Mouse (Mus musculus) forebrain, embryonic 11.5 days (tissue): ENCODE data around the gene Rpap3. TPM values are rescaled to one million over a fixed set of nuclear protein-coding genes. Genes with fewer than 3 reads are reported as not detected.

ENCODE experiments used
- ATAC-seq: fragments of 200-750 bp; cut with Nextera tagmentation; replicated peaks from 2 replicates; pipeline ENCODE4 v1.8.0; 2017; ENCODE audit warnings: moderate TSS enrichment; ENCODE audit not compliant: low FRiP score
- DNase-seq: peaks from one replicate; pipeline ENCODE4 v3.0.0-alpha.2; 2017; ENCODE audit warnings: low spot score
- H3K27ac ChIP-seq: fragments of 300-500 bp; sonication (generic); 2 replicates; pipeline ENCODE4 v1.5.1; 2014; ENCODE audit warnings: low read depth, low read length
- H3K27me3 ChIP-seq: fragments of 300-500 bp; sonication (generic); 2 replicates; pipeline ENCODE4 v1.6.1; 2014; ENCODE audit warnings: mild to moderate bottlenecking, low read length, mixed read lengths; ENCODE audit not compliant: control insufficient read depth, insufficient read depth
- H3K36me3 ChIP-seq: fragments of 300-500 bp; sonication (generic); 2 replicates; pipeline ENCODE4 v1.6.1; 2014; ENCODE audit warnings: mild to moderate bottlenecking, low read length, moderate library complexity, mixed read lengths; ENCODE audit not compliant: control insufficient read depth, insufficient read depth
- H3K4me1 ChIP-seq: fragments of 300-500 bp; sonication (generic); replicated peaks from 2 replicates; pipeline ENCODE4 v1.6.1; 2014; ENCODE audit warnings: low read length, mixed read lengths; ENCODE audit not compliant: control insufficient read depth, insufficient read depth
- H3K4me2 ChIP-seq: fragments of 300-500 bp; sonication (generic); 2 replicates; pipeline ENCODE4 v1.6.1; 2014; ENCODE audit warnings: low read depth, mild to moderate bottlenecking, low read length, moderate library complexity, mixed read lengths; ENCODE audit not compliant: severe bottlenecking
- H3K4me3 ChIP-seq: fragments of 300-500 bp; sonication (generic); 2 replicates; pipeline ENCODE4 v1.5.1; 2014; ENCODE audit warnings: low read depth, low read length
- H3K9ac ChIP-seq: fragments of 300-500 bp; sonication (generic); 2 replicates; pipeline ENCODE4 v1.6.1; 2014; ENCODE audit warnings: low read length
- H3K9me3 ChIP-seq: fragments of 300-500 bp; sonication (generic); 2 replicates; pipeline ENCODE4 v1.6.1; 2016; ENCODE audit warnings: low read length, mixed read lengths; ENCODE audit not compliant: control insufficient read depth
- WGBS: fragments of 180-500 bp; shearing (Covaris S2); extraction: QIAGEN DNeasy Blood & Tissue Kit; methylation state at CpG from one replicate; pipeline ENCODE4 v1.1.7; 2014; 5-methylcytosine and 5-hydroxymethylcytosine counted together
- polyA plus RNA-seq: library from polyadenylated mRNA; unstranded; fragments of >200 nt; fragmentation: Nextera tagmentation; extraction: Ambion mirVana; gene quantifications from 2 replicates; pipeline ENCODE4 v1.2.1, GENCODE M21; 2014

Gene Rpap3
- polyA plus RNA-seq, 1 experiment from 2014 or later = 48.5 TPM

DNA sequence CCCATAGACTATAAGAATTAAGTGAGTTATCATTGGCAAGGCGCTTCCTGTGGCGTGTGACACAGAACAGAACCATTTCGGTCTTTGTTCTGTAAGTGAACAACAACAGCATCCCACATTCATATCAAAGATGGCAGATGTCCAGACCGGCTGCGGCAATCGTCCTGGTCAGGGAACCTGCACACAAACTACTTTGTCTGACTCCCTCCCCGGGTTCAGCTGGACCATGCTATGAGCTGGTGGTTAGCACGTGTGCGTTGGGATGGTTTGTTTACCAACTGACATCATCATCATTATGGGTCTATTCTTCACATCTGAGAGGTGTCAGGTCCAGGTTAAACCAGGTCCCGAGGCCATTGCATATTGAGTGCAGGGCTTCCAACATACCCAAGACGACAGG lies 22.8 kb upstream of the Rpap3 start:
- no peak for ATAC-seq
- 92% methylated on average over 11 of the region's 11 CpGs for WGBS
- no peaks in the 10 kb centered on the region for H3K9me3 ChIP-seq

DNA sequence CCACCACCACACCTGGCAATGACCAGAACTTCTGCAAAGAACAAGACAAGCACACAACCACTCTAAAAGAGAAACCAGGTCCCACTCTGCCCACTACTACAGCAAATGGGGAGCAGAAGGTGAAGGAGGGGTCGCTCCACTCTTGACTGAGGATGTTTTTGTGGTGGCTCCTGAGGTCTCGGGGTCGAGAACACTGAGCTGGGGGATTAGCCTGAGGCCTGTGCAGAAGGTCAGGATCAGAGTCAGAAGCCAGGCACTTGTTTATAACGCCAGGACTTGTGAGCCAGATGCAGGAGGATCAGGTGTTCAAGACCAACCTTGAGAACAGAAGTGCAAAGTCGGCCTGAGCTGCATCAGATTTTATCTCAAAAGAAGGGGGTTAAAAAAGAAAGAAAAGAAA lies 21.9 kb upstream of the Rpap3 start:
- no peak overlapping the region for H3K9ac ChIP-seq
- H3K9me3 ChIP-seq = no peaks in the 10 kb centered on the region
- no peak overlapping the region for H3K27ac ChIP-seq
- DNase-seq (no peak), ATAC-seq (no peak)
- 77% methylated on average over 5 of the region's 5 CpGs for WGBS
- H3K27me3 ChIP-seq = no peaks in the 10 kb centered on the region
- no peak overlapping the region for H3K4me3 ChIP-seq
- H3K4me1 ChIP-seq = no peaks in the 10 kb centered on the region
- no peaks in the 10 kb centered on the region for H3K36me3 ChIP-seq
- H3K4me2 ChIP-seq = no peak overlapping the region

More for the DNA sequence above, 22.8 kb upstream of the Rpap3 start:
- H3K4me3 ChIP-seq = no peak overlapping the region
- H3K27ac ChIP-seq = no peak overlapping the region
- no peak for DNase-seq
- H3K27me3 ChIP-seq = no peaks in the 10 kb centered on the region
- no peak overlapping the region for H3K9ac ChIP-seq
- H3K36me3 ChIP-seq = no peaks in the 10 kb centered on the region
- no peak overlapping the region for H3K4me2 ChIP-seq
- no peaks in the 10 kb centered on the region for H3K4me1 ChIP-seq

DNA sequence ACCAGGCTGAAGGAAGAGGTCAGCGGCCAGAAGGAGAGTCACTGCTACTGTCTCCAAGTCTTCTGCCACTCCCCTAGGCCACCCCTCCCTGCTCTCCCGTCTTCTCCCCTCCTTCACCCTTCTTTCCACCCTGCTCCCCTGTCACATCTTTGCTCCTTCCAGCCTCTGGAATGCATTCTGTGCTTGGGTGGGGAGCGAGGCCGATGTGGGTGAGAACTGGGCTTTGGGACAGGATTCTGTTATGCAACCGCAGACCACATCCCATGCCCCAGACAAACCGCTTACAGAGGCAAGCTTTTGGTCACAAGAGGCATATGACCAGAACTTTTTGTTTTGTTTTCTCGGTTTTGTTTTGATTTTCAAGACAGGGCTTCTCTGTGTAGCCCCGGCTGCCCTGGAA lies 21.4 kb upstream of the Rpap3 start:
- H3K9me3 ChIP-seq = no peaks in the 10 kb centered on the region
- ATAC-seq (no peak), DNase-seq (no peak)
- WGBS = 80% methylated on average over 8 of the region's 8 CpGs
- no peak overlapping the region for H3K4me2 ChIP-seq
- H3K4me1 ChIP-seq = no peaks in the 10 kb centered on the region
- no peaks in the 10 kb centered on the region for H3K36me3 ChIP-seq
- H3K4me3 ChIP-seq = no peak overlapping the region
- no peaks in the 10 kb centered on the region for H3K27me3 ChIP-seq
- no peak overlapping the region for H3K27ac ChIP-seq
- H3K9ac ChIP-seq = no peak overlapping the region

DNA sequence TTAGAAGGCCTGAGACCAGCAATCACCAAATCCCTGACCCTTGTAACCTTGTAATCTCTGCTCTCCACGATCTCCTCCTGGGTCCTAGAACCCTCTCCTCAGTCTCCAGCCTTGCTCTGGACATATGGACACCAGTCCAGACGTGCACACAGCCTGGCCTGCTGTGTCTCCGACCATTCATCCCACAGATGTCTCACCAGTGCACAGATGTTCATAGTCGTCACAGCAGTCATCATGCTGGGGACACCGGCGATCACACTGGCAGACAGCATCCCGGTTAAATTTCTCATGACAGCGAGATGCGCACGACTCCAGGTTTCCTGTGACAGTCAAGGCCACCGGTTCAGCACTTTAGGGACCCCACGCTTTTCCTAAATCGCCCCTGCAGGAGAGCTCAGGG lies 20.7 kb upstream of the Rpap3 start:
- DNase-seq (no peak), ATAC-seq (no peak)
- Histone ChIP-seq H3K9me3 (no peaks in the 10 kb centered on the region), H3K27ac (no peak overlapping the region), H3K4me2 (no peak overlapping the region), H3K9ac (no peak overlapping the region), H3K36me3 (no peaks in the 10 kb centered on the region), H3K27me3 (no peaks in the 10 kb centered on the region), H3K4me3 (no peak overlapping the region), H3K4me1 (no peaks in the 10 kb centered on the region)
- WGBS = 90% methylated on average over 13 of the region's 13 CpGs

DNA sequence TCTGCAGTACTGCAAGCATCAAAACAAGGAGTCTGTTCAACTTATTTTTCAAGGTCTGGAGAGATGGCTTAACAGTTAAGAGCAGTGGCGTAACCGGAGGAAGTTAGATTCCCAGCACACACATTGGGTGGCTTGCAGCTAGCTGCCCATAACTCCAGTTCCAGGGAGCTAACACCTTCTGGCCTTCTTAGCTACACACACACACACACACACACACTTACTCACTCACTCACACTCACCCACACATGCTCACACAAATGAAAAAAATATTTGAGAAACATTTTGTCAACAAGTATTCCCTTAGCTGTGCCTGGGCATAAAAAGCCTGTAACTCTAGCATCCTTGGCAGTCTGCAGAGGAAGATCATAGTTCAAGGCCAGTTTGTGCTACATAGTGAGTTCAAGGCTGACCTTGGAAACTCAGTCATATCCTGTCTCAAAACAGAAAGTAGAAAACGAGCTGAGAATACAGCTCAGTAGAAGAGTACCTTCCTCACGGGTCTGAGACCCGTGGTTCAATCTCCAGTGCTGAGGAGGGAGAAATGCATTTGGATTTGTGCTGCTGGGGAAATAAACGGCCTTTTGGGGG lies 19.7 kb upstream of the Rpap3 start:
- WGBS = 83% methylated on average over 6 of the region's 6 CpGs
- no peak overlapping the region for H3K4me3 ChIP-seq
- no peaks in the 10 kb centered on the region for H3K36me3 ChIP-seq
- no peak overlapping the region for H3K4me2 ChIP-seq
- no peak for DNase-seq
- H3K9me3 ChIP-seq = no peaks in the 10 kb centered on the region
- no peak overlapping the region for H3K9ac ChIP-seq
- no peak overlapping the region for H3K27ac ChIP-seq
- H3K27me3 ChIP-seq = no peaks in the 10 kb centered on the region
- no peak for ATAC-seq
- no peaks in the 10 kb centered on the region for H3K4me1 ChIP-seq

DNA sequence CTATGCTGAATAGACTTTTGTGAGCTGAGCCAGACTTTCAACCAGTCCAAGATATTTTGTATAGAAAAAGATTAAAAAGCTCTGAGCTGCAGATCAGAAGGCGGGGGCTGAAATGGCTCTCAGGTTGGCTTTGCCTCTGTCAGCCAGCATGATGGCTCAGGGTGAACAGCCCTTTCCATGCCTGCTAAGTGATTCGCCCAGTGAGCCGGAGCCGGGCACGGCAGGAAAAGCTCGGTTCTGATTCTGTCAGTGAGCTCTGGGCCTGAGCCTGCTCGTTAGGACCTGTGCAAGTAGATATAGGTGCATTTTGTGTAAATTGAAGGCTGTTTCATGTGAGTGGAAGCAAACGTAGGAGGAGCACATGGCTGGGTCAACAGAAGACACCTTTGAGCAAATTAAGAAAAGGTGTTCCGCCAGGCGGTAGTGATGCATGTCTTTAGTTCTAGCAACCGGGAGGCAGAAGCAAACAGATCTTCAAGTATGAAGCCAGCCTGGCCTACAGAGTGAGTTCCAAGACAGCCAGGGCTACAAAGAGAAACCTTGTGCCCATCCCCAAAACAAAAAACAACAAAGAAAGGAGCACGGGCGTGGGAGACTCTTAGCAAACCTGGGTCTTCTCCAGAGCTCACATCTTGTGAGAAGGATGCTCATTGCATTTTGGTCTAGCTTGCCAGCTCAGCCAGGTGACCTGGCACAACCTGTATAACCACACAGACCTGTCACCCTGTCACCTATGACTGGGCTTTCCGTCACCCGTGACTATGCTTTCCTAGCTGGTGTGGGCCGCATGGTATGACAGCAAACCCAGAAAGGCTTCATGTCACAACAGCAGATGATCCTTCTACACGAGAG lies 18.9 kb upstream of the Rpap3 start:
- H3K9me3 ChIP-seq = no peaks in the 10 kb centered on the region
- H3K36me3 ChIP-seq = no peaks in the 10 kb centered on the region
- WGBS = 88% methylated on average over 17 of the region's 17 CpGs
- H3K27ac ChIP-seq = no peak overlapping the region
- no peak overlapping the region for H3K4me3 ChIP-seq
- H3K9ac ChIP-seq = no peak overlapping the region
- DNase-seq (no peak), ATAC-seq (no peak)
- no peaks in the 10 kb centered on the region for H3K4me1 ChIP-seq
- no peak overlapping the region for H3K4me2 ChIP-seq
- H3K27me3 ChIP-seq = no peaks in the 10 kb centered on the region

DNA sequence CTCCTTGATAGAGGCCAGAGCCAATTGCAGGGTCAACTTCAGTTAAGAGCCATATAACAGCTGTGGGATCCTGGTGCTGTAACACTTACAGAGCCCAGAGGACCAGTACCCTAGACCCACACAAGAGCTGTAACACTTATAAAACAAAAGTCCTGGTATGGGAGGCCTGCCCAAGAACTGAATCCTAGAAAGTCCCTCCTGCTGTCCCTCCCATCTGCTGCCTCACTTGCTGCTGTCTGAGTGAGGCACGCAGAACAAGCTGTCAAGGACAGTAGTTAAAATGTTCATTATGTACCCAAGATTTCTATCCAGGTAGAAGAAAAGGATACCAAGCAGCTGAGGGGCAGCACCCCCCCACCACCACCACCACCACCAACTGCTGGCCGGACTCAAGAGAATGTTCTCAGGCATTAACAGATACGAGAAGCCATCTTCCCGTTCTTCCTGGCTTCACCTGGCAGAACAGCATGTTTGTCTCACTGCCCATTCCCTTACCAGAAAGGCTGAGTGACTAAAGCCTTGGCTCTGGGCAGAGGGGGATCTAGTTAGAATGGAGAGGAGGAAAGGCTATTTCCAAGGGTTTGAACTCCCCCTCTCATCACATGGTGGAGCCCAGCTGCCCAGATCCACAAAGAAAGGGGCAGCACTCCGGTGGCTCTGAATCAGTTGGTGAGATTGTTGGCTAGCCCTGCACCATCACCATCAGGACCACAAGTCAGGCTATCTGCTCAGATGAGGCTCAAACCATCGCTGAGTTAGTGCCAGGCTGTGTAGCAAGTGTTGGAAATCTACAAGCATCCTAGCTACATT lies 18.1 kb upstream of the Rpap3 start:
- Histone ChIP-seq H3K9ac (no peak overlapping the region), H3K4me1 (no peaks in the 10 kb centered on the region), H3K27me3 (no peaks in the 10 kb centered on the region), H3K9me3 (no peaks in the 10 kb centered on the region), H3K27ac (no peak overlapping the region), H3K4me2 (no peak overlapping the region), H3K36me3 (no peaks in the 10 kb centered on the region), H3K4me3 (no peak overlapping the region)
- DNase-seq = no peak
- ATAC-seq = no peak
- 88% methylated on average over 6 of the region's 6 CpGs for WGBS

DNA sequence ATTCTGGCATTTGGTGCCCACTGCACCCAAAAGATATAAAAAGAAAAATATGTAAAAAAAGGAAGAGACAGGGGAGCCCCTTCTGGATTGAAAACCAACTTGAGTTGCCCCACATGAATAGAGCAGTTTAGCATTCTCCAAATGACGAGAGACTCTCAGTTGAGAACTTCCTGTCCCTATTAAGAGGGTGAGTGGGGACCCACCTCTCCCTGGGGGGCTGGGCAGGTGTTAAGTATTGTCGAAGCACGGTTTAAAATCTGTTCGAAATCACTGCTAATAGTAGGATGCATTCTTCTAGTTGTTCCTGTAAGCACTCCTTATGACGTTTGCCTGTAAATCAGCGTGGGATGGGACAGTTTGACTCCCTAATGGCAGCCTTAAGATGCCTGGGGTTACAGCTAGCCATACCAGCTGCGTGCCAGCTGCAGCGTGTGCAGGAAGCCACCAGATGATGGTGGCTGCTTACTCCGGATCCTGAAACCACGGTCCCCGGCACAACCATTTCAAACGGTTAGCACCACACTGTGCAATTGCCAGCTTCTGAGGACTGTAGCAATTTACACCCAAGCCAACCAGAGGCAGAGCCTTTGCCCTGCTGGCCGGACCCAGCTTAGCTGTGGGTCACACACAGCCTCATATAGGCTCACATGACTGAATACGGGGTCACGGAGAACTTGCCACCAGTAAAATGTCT lies 15.5 kb upstream of the Rpap3 start:
- Histone ChIP-seq H3K27ac (no peak overlapping the region), H3K4me3 (no peak overlapping the region), H3K36me3 (no peaks in the 10 kb centered on the region), H3K4me1 (no peaks in the 10 kb centered on the region), H3K9ac (no peak overlapping the region), H3K27me3 (no peaks in the 10 kb centered on the region), H3K9me3 (no peaks in the 10 kb centered on the region), H3K4me2 (no peak overlapping the region)
- ATAC-seq (no peak), DNase-seq (no peak)
- WGBS = 83% methylated on average over 15 of the region's 15 CpGs
